Mouse (Mus musculus) forebrain, embryonic 16.5 days (tissue): ENCODE data around the gene Pigv. TPM values are rescaled to one million over a fixed set of nuclear protein-coding genes. Genes with fewer than 3 reads are reported as not detected.
A peak's percentile ranks its signal among the peaks of the same experiment; 100 is the strongest.

ENCODE experiments used
- ATAC-seq: fragments of 200-750 bp; cut with Nextera tagmentation; 2 replicates; pipeline ENCODE4 v1.8.0; 2017; ENCODE audit warnings: mild to moderate bottlenecking, moderate library complexity
- H3K27ac ChIP-seq: fragments of 300-500 bp; sonication (generic); 2 replicates; pipeline ENCODE4 v1.5.1; 2014; ENCODE audit warnings: low read length, control low read depth
- H3K27me3 ChIP-seq: fragments of 300-500 bp; sonication (generic); replicated peaks from 2 replicates; pipeline ENCODE4 v1.6.1; 2014; ENCODE audit warnings: low read length; ENCODE audit not compliant: control insufficient read depth, insufficient read depth
- H3K36me3 ChIP-seq: fragments of 300-500 bp; sonication (generic); 2 replicates; pipeline ENCODE4 v1.6.1; 2014; ENCODE audit not compliant: control insufficient read depth, insufficient read depth
- H3K4me1 ChIP-seq: fragments of 300-500 bp; sonication (generic); replicated peaks from 2 replicates; pipeline ENCODE4 v1.6.1; 2014; ENCODE audit warnings: low read length; ENCODE audit not compliant: control insufficient read depth, insufficient read depth
- H3K4me2 ChIP-seq: fragments of 300-500 bp; sonication (generic); 2 replicates; pipeline ENCODE4 v1.6.1; 2014; ENCODE audit warnings: mild to moderate bottlenecking, low read length, control low read depth
- H3K4me3 ChIP-seq: fragments of 300-500 bp; sonication (generic); replicated peaks from 2 replicates; pipeline ENCODE4 v1.5.1; 2014; ENCODE audit warnings: mild to moderate bottlenecking, low read length, control low read depth
- H3K9ac ChIP-seq: fragments of 300-500 bp; sonication (generic); replicated peaks from 2 replicates; pipeline ENCODE4 v1.6.1; 2014; ENCODE audit warnings: low read depth, low read length, control low read depth
- H3K9me3 ChIP-seq: fragments of 300-500 bp; sonication (generic); 2 replicates; pipeline ENCODE4 v1.6.1; 2016; ENCODE audit warnings: low read length; ENCODE audit not compliant: control insufficient read depth
- WGBS: fragments of 180-500 bp; shearing (Covaris S2); extraction: QIAGEN DNeasy Blood & Tissue Kit; methylation state at CpG from one replicate; pipeline ENCODE4 v1.1.7; 2014; 5-methylcytosine and 5-hydroxymethylcytosine counted together
- polyA plus RNA-seq: library from polyadenylated mRNA; unstranded; fragments of >200 nt; fragmentation: Nextera tagmentation; extraction: Ambion mirVana; gene quantifications from 2 replicates; pipeline ENCODE4 v1.2.1, GENCODE M21; 2015

Gene Pigv
- polyA plus RNA-seq, 1 experiment from 2014 or later: 14.7 TPM

DNA sequence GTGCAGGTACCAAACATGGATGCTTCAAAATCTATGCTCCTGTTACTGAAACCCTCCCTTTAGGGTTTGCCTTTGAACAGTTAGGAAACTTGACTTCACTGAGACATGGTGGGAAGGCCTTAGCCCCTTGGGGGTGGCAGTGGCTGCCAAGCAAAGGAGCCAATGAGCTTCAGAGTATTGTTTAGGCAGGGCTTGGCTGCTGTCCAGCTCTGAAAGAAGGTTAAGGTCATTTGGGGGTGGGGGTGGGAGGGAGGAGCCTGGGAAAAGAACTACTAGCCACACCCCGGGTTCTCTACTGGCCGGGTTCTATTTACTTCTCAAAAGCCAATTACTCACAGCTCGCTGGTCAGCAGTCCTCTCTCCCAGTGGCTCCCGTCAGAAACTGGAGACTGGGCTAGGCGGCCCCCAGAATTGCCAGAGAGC, 3.2 kb upstream of the Pigv start:
- Histone ChIP-seq H3K27me3 (no peaks in the 10 kb centered on the region), H3K27ac (0 out of 2 replicates have a peak overlapping the region, but pooled peaks have one; percentile 56), H3K9ac (no peak overlapping the region), H3K9me3 (no peaks in the 10 kb centered on the region), H3K4me3 (no peak overlapping the region), H3K4me1 (peaks cover 31% of the 10 kb centered on the region), H3K4me2 (no peak overlapping the region), H3K36me3 (peaks cover 3% of the 10 kb centered on the region)
- no peak for ATAC-seq
- 1% methylated on average over 5 of the region's 5 CpGs for WGBS

DNA sequence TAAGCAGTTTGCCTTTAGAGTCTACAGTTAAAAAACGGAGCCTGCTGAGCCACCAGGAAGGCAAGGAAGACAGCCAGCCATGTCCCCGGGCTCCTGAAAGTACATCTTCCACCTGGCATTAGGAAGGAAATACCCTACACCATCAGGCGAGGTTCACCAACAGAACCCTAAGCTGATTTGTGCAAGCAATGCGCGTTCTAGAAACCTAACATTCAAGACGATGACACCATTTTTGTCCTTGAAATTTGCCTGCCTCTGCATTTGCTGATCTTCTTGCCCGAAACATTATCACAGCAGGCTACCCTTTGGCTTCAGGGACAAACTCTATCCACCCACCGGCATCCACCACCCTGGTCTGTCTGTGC, 1.9 kb upstream of the Pigv start:
- Histone ChIP-seq H3K36me3 (no peaks in the 10 kb centered on the region), H3K4me3 (no peak overlapping the region), H3K9ac (no peak overlapping the region), H3K27me3 (no peaks in the 10 kb centered on the region), H3K4me2 (no peak overlapping the region), H3K27ac (peak overlapping the region; percentile 51), H3K4me1 (peaks cover 35% of the 10 kb centered on the region), H3K9me3 (no peaks in the 10 kb centered on the region)
- 77% methylated on average over 8 of the region's 8 CpGs for WGBS
- no peak for ATAC-seq

DNA sequence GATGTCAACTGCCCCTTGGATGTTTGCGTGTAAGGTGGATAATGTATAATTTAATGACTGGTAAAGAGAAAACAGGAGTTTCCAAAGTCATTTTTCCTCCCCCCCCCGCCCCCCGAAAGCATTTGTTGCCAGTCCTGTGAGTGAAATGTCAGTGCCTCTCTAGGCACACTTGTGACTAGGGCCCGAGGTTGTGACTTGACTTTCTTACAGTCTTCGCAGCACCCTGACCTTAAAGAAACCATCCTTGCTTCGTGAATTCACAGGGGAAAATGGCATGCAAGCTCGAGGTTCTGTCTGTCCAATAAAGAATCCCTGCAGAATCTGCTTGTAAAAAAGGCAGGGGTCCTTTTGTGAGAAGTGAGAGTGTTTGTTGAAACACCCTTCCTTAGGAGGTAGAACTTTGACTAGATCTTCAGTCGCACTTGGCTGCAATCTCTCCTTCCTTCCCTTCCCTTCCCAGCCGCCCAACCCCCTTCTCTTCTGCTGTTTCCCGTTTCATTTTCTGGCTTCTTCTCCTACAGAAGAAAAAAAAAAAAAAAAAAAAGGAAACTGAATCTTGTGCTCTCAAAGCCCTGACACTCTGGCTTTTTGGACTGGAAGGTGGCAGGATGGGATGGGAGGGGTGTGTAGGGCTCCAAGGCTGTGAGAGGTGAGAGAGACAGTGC, 1.4 kb upstream of the Pigv start:
- Histone ChIP-seq H3K27ac (peak overlapping the region; percentile 51), H3K27me3 (no peaks in the 10 kb centered on the region), H3K4me3 (no peak overlapping the region), H3K4me2 (peak overlapping the region; percentile 59; the same call in 1 of the 2 replicates), H3K36me3 (no peaks in the 10 kb centered on the region), H3K9ac (no peak overlapping the region), H3K4me1 (peaks cover 35% of the 10 kb centered on the region), H3K9me3 (no peaks in the 10 kb centered on the region)
- ATAC-seq: no peak
- WGBS: 40% methylated on average over 10 of the region's 10 CpGs

DNA sequence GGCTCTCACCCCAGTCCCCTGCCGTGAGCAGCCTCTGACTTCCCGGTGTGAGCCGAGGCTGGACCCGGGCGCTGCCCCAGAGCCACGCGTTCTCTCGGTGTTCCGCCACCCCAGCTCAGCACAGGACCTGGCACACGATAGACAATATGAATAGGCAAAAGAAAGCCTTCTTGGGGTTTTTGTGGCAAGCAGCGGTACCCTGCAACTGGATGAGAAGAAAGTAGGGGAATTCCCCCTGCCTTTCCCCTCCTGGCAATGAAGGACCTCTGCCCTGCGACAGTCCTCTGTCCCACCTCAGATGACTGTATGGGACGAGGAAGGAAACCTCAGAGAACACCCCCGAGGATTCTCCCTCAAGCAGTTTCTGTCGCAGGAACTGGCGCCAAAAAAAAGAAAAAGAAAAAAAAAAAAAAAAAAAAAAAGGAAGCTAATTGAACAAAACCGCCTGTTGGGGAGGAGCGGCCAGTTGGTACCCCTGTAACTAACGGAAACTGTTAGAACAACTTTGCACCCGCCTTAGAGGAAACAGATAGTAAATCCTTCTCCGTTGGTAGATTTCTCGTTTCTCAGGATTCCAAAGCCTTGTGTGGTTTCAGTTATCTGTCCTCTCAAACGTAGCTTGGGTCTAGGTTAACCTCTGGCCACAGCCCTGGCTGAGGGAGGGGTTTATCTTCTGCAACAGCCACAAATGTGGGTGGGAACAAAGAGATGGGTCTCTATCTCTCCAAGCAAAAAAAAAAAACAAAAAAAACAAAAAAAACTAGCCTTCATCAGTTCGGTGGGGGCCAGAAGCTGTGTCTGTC, 599 bp upstream of the Pigv start:
- peak overlapping the region; percentile 59 for H3K4me2 ChIP-seq
- ATAC-seq: peak; percentile 49
- H3K9me3 ChIP-seq: no peaks in the 10 kb centered on the region
- H3K27ac ChIP-seq: peak overlapping the region; percentile 98
- peaks cover 35% of the 10 kb centered on the region for H3K4me1 ChIP-seq
- H3K36me3 ChIP-seq: no peaks in the 10 kb centered on the region
- WGBS: 3% methylated on average over 23 of the region's 24 CpGs
- peak overlapping the region; percentile 84 for H3K9ac ChIP-seq
- peak overlapping the region; percentile 79 for H3K4me3 ChIP-seq
- H3K27me3 ChIP-seq: no peaks in the 10 kb centered on the region

DNA sequence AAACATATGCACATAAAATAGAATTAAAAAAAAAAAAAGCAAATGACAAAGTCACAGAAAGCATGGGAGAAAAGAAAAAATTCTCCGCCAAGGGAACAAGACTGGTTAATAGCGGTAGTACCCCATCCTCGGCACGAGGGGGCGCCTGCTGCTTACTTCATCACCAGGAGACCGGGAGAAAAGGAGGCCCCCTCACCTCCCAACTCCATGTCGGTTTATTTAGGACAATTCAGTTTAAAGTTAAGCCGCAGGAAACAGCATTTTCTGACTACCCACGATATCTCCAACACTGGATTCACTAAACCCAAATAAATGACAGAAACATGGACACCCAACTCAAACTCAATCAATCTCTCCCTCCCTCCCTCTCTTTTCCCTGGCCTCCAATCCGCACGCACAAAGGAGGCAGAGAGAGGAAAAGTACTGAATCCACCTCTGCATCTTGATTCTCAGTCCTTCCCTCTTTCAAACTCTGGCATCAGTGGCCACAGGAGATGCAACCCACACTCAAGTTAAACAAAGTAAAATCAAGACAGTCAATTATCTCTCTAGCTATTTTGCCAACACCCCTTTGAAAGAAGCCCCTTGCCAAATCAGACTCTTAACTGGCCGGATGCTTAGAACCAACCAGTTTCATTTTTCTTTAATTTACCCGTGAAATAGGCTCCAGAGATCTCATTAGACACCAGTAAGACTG, 1.1 kb downstream of the Pigv start:
- ATAC-seq: no peak
- Histone ChIP-seq H3K9ac (peak overlapping the region; percentile 84), H3K4me1 (peaks cover 35% of the 10 kb centered on the region), H3K4me3 (peak overlapping the region; percentile 79), H3K4me2 (peak overlapping the region; percentile 59), H3K36me3 (0 out of 2 replicates have a peak, but pooled peaks cover 2% of the 10 kb centered on the region), H3K27me3 (no peaks in the 10 kb centered on the region), H3K27ac (peak overlapping the region; percentile 98), H3K9me3 (no peaks in the 10 kb centered on the region)
- WGBS: under 1% methylated on average over 13 of the region's 13 CpGs

DNA sequence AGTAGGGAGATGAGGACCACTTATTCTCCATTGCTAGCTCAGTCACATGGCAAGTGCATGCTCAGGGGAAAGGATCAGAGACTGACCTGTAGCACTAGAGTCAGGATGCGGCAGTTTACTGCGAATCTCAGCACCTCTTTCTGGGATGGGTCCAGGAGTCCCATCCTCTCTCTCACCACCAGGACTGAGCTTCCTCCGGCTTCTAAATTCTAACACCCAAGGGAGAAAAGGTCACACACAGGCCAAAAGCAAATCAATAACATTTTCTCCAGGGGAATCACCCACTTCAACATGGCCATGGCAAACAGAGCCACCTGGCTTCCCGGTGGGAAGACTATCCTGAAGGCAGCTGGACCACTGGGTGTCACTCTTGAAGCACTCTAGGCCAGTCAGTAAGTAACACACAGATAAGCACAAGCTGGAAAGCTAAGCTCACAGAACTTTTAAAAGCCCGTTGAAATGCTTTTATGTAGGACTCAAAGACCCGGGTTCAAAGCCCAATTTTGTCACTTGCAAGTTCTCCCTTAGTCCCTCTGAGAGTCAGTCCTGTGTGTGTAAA, 2.7 kb downstream of the Pigv start:
- Histone ChIP-seq H3K27ac (no peak overlapping the region), H3K36me3 (0 out of 2 replicates have a peak, but pooled peaks cover 2% of the 10 kb centered on the region), H3K9ac (no peak overlapping the region), H3K9me3 (no peaks in the 10 kb centered on the region), H3K27me3 (no peaks in the 10 kb centered on the region), H3K4me1 (peaks cover 31% of the 10 kb centered on the region), H3K4me2 (no peak overlapping the region), H3K4me3 (no peak overlapping the region)
- no peak for ATAC-seq
- 70% methylated on average over 6 of the region's 6 CpGs for WGBS

DNA sequence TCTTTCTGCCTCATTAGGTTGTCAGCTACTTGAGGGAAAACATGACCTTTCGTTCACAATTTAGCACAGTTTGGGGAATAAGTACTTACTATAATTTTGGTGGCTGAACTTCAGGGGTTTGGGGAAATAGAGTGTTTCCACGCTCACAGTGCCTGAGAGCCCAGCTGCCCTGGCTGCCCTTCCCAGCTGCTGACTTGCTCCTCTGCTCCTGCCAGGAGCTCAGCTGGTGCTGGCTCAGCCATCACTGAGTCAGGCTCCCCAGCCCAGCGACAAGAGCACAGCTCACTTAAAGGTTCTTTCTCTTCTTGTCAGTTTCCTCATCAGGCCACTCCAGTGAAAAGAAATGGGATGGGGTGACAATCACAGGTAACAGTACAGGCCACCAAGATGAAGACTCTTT, 3.9 kb downstream of the Pigv start:
- Histone ChIP-seq H3K4me2 (no peak overlapping the region), H3K36me3 (peaks cover 2% of the 10 kb centered on the region; the same call in 1 of the 2 replicates), H3K4me1 (peaks cover 23% of the 10 kb centered on the region), H3K4me3 (no peak overlapping the region), H3K27me3 (no peaks in the 10 kb centered on the region), H3K9me3 (no peaks in the 10 kb centered on the region), H3K9ac (no peak overlapping the region), H3K27ac (no peak overlapping the region)
- WGBS: 70% methylated on average over 3 of the region's 3 CpGs
- ATAC-seq: no peak

DNA sequence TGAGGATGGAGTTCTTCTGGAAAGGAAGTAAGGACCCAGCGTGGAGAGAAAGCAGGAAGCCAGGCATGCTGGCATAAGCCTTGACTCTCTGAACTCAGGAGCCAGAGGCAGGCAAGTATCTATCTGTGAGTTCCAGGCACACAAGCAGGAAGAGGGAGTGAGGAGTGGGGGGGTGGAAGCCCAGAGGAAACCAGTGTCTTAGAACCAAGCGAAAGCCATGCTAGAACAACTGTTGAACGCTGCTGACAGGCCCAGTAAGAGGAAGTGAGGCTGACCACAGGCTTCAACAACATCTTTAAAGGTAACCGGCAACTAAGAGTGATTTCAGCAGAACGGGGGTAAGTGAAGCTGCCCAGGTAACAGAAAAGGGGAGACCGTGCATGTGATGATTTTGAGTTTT, 6.2 kb downstream of the Pigv start:
- Histone ChIP-seq H3K4me1 (peaks cover 13% of the 10 kb centered on the region), H3K9me3 (no peaks in the 10 kb centered on the region), H3K9ac (no peak overlapping the region), H3K27me3 (no peaks in the 10 kb centered on the region), H3K4me2 (no peak overlapping the region), H3K36me3 (peaks cover 2% of the 10 kb centered on the region; the same call in 1 of the 2 replicates), H3K4me3 (no peak overlapping the region), H3K27ac (no peak overlapping the region)
- no peak for ATAC-seq
- 89% methylated on average over 6 of the region's 6 CpGs for WGBS

DNA sequence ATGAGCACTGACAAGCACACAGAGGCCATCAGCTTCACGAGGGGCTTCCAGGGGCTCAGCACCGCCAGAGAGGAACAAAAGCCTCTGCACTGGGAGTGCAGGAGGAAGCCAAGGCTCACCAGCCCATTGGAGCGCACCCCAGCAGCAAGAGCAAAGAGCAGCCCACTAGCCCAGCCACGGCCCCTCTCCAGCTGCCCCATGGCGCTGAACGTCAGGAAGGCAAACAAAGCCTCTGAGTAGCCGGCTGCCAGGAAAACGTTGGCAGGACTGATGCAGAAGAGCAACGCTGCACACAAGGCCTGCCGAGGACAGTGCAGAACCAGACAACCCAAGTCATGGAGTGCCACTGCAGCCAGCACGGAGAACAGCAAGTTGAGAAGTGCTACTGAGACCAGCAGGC, 7.3 kb downstream of the Pigv start:
- H3K4me3 ChIP-seq: no peak overlapping the region
- peaks cover 2% of the 10 kb centered on the region; the same call in 1 of the 2 replicates for H3K36me3 ChIP-seq
- no peak overlapping the region for H3K27ac ChIP-seq
- WGBS: 45% methylated on average over 11 of the region's 11 CpGs
- no peak overlapping the region for H3K4me2 ChIP-seq
- no peak for ATAC-seq
- 0 out of 2 replicates have a peak overlapping the region, but pooled peaks have one; percentile 16 for H3K9ac ChIP-seq
- peaks cover 16% of the 10 kb centered on the region for H3K4me1 ChIP-seq
- H3K9me3 ChIP-seq: no peaks in the 10 kb centered on the region
- no peaks in the 10 kb centered on the region for H3K27me3 ChIP-seq
